Mouse (Mus musculus): Measurements from ENCODE around the gene Pfkl. TPM values are rescaled to one million over a fixed set of nuclear protein-coding genes. Genes with fewer than 3 reads are reported as not detected.

The Pfkl gene
- total and polyA plus RNA-seq, 3 experiments = 101 to 115 (median 109) TPM

DNA sequence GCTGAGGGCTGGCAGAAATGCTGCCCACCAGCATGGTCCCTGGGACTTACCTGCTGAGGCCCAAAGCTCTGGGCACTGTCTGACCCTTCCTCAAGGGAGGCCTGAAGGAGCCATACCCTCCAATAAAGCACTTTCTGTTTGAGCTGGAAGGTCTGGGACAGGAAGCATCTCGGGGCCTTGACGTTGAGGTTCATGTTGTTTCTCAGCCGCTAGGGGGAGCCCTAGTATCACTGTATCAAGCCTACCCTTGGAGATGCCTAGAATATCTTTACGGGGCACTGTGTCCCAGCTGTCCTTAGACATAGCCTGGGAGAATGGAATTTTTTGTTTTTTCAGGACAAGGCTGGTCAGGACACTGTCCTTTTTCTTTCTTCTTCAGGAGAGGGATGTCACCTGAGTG, 25.2 kb downstream of the Pfkl start:
- peak; percentile 72 to 73 for DNase-seq

GRCm38 (mm10) chr10:77978351-77979350, 31.2 kb downstream of the Pfkl start, which contains the start of gene 1810043G02Rik:
Gene 1810043G02Rik (plus strand): TSS chr10:77978524.
- peak; percentile 64 for TF ChIP-seq POLR2A (IDR thresholded peaks at IDR 0.05; ENCODE audit: insufficient read depth, low read depth, low read length)
- TF ChIP-seq CTCF (IDR thresholded peaks at IDR 0.05) = no peak
- TF ChIP-seq EP300 (IDR thresholded peaks at IDR 0.05; ENCODE audit: insufficient read depth, low read depth, low read length) = 0 out of 2 replicates have a peak, but pooled peaks have one; percentile 45
- Histone ChIP-seq H3K36me3 (ENCODE audit: control insufficient read depth, insufficient read depth, low read length) (no peaks in the 10 kb centered on the region), H3K4me3 (peak within 1 kb of the TSS; percentile 85), H3K27ac (peak within 1 kb of the TSS; percentile 69), H3K4me1 (ENCODE audit: control insufficient read depth, insufficient read depth, low read length) (peaks cover 1% of the 10 kb centered on the region; the same call in 1 of the 2 replicates), H3K79me2 (replicated peaks; ENCODE audit: control insufficient read depth, insufficient read depth, low read length) (no peaks in the 10 kb centered on the region), H3K27me3 (ENCODE audit: control insufficient read depth, insufficient read depth, low read length) (no peaks in the 10 kb centered on the region), H3K9ac (ENCODE audit: low read depth, low read length) (peak within 1 kb of the TSS; percentile 92)
- DNase-seq = peak; percentile 99 to 100
- 1% methylated on average over 56 of the region's 57 CpGs for WGBS
- intact Hi-C loops (cut with DNase I) = no loop called here

More for the DNA sequence above, 25.2 kb downstream of the Pfkl start:
- H3K27me3 ChIP-seq (ENCODE audit: control insufficient read depth, insufficient read depth, low read length) = no peaks in the 10 kb centered on the region
- WGBS = 2% methylated on average over 4 of the region's 4 CpGs
- no peaks in the 10 kb centered on the region for H3K79me2 ChIP-seq (replicated peaks; ENCODE audit: control insufficient read depth, insufficient read depth, low read length)
- no peaks in the 10 kb centered on the region for H3K36me3 ChIP-seq (ENCODE audit: control insufficient read depth, insufficient read depth, low read length)
- intact Hi-C loops (cut with DNase I) = loop anchor here (1.0 to 5.0 kb wide), 3 partner anchors 24 to 176 kb away; no protein-coding TSS in a partner anchor
- no peak overlapping the region for H3K27ac ChIP-seq
- no peak overlapping the region for H3K9ac ChIP-seq (ENCODE audit: low read depth, low read length)
- no peak for TF ChIP-seq POLR2A (IDR thresholded peaks at IDR 0.05; ENCODE audit: insufficient read depth, low read depth, low read length)
- peak; percentile 95 for TF ChIP-seq CTCF (IDR thresholded peaks at IDR 0.05)
- peak; percentile 85 for TF ChIP-seq EP300 (IDR thresholded peaks at IDR 0.05; ENCODE audit: insufficient read depth, low read depth, low read length)
- no peak overlapping the region for H3K4me3 ChIP-seq
- H3K4me1 ChIP-seq (ENCODE audit: control insufficient read depth, insufficient read depth, low read length) = peaks cover 3% of the 10 kb centered on the region; the same call in 1 of the 2 replicates

GRCm38 (mm10) chr10:77976458-77977150, 33.3 kb downstream of the Pfkl start:
- Histone ChIP-seq H3K9ac (ENCODE audit: low read depth, low read length) (no peak overlapping the region), H3K79me2 (replicated peaks; ENCODE audit: control insufficient read depth, insufficient read depth, low read length) (no peaks in the 10 kb centered on the region), H3K4me1 (ENCODE audit: control insufficient read depth, insufficient read depth, low read length) (peaks cover 1% of the 10 kb centered on the region; the same call in 1 of the 2 replicates), H3K27ac (no peak overlapping the region), H3K4me3 (no peak overlapping the region), H3K27me3 (ENCODE audit: control insufficient read depth, insufficient read depth, low read length) (no peaks in the 10 kb centered on the region), H3K36me3 (ENCODE audit: control insufficient read depth, insufficient read depth, low read length) (no peaks in the 10 kb centered on the region)
- 64% methylated on average over 8 of the region's 8 CpGs for WGBS
- intact Hi-C loops (cut with DNase I) = no loop called here
- no peak for DNase-seq
- no peak for TF ChIP-seq CTCF (IDR thresholded peaks at IDR 0.05)
- TF ChIP-seq EP300 (IDR thresholded peaks at IDR 0.05; ENCODE audit: insufficient read depth, low read depth, low read length) = no peak
- no peak for TF ChIP-seq POLR2A (IDR thresholded peaks at IDR 0.05; ENCODE audit: insufficient read depth, low read depth, low read length)

GRCm38 (mm10) chr10:77975653-77976052, 34.2 kb downstream of the Pfkl start:
- H3K79me2 ChIP-seq (replicated peaks; ENCODE audit: control insufficient read depth, insufficient read depth, low read length) = no peaks in the 10 kb centered on the region
- peaks cover 1% of the 10 kb centered on the region; the same call in 1 of the 2 replicates for H3K4me1 ChIP-seq (ENCODE audit: control insufficient read depth, insufficient read depth, low read length)
- no peak for TF ChIP-seq CTCF (IDR thresholded peaks at IDR 0.05)
- no peak for TF ChIP-seq POLR2A (IDR thresholded peaks at IDR 0.05; ENCODE audit: insufficient read depth, low read depth, low read length)
- TF ChIP-seq EP300 (IDR thresholded peaks at IDR 0.05; ENCODE audit: insufficient read depth, low read depth, low read length) = no peak
- no peak overlapping the region for H3K9ac ChIP-seq (ENCODE audit: low read depth, low read length)
- no peak for DNase-seq
- no peak overlapping the region for H3K4me3 ChIP-seq
- H3K27me3 ChIP-seq (ENCODE audit: control insufficient read depth, insufficient read depth, low read length) = no peaks in the 10 kb centered on the region
- no peaks in the 10 kb centered on the region for H3K36me3 ChIP-seq (ENCODE audit: control insufficient read depth, insufficient read depth, low read length)
- no peak overlapping the region for H3K27ac ChIP-seq
- WGBS = 17% methylated on average over 4 of the region's 4 CpGs
- intact Hi-C loops (cut with DNase I) = no loop called here

DNA sequence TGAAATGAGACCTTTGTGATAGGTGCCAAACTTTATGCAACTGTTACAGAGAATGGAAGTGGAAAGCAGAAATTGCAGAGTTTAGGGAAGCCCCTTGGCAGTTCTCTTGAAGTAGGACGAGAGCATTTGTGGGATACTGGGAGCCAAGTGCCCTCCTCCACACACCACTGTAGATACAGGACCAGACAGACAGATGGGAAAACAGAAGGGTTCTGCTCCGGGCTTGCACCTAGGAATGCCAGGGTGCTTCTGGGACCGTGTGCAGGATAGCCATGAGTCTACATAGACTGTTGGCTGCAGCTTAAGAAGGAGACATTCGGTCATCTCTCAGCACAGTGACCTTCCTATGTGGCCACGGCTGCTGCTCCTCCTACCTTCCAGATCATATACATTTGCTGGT, 35.1 kb downstream of the Pfkl start:
- Histone ChIP-seq H3K9ac (ENCODE audit: low read depth, low read length) (no peak overlapping the region), H3K36me3 (ENCODE audit: control insufficient read depth, insufficient read depth, low read length) (no peaks in the 10 kb centered on the region), H3K27ac (no peak overlapping the region), H3K79me2 (replicated peaks; ENCODE audit: control insufficient read depth, insufficient read depth, low read length) (no peaks in the 10 kb centered on the region), H3K4me1 (ENCODE audit: control insufficient read depth, insufficient read depth, low read length) (peaks cover 1% of the 10 kb centered on the region; the same call in 1 of the 2 replicates), H3K27me3 (ENCODE audit: control insufficient read depth, insufficient read depth, low read length) (no peaks in the 10 kb centered on the region), H3K4me3 (no peak overlapping the region)
- TF ChIP-seq EP300 (IDR thresholded peaks at IDR 0.05; ENCODE audit: insufficient read depth, low read depth, low read length) = no peak
- no peak for TF ChIP-seq CTCF (IDR thresholded peaks at IDR 0.05)
- no peak for TF ChIP-seq POLR2A (IDR thresholded peaks at IDR 0.05; ENCODE audit: insufficient read depth, low read depth, low read length)
- WGBS = 51% methylated on average over 5 of the region's 5 CpGs
- DNase-seq = no peak
- intact Hi-C loops (cut with DNase I) = no loop called here

Data from heart, adult 2 months (tissue).